Comparison of ENCODE assay signal across 8 mouse cellular contexts in the genomic region with DNA sequence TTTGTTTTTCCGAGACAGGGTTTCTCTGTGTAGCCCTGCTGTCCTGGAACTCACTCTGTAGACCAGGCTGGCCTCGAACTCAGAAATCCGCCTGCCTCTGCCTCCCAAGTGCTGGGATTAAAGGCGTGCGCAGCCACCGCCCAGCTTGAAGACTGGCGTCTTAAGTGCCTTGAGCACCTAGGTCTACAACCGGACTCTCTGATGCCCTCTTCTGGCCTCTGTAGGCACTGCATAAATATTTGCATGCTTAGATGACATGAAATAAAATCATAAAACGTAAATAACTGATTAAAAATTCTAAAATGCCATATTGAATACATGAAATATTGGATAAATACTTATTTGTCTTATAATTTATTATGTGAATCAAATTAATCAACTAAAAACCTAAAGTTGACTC. TPM values are rescaled to one million over a fixed set of nuclear protein-coding genes. Genes with fewer than 3 reads are reported as not detected.
DNase-seq lines count a peak whose midpoint lies in the region; ATAC-seq and TF ChIP-seq lines count a peak whose summit lies in the region.
"Not testable (repeated sequence)": the region's sequence is repeated elsewhere in the genome, so short reads cannot be mapped to it uniquely, and the experiment has no call there.

No protein-coding gene starts in this region.

- DNase-seq in CD4-positive helper T cell, adult 2 months (ENCODE audit: low read depth, low spot score): peak; percentile 63
- peak; percentile 75 for DNase-seq in adrenal gland, postnatal 10 days
- peak; percentile 71 for DNase-seq in kidney, adult 9 months
- DNase-seq in liver, embryonic 14.5 days (ENCODE audit: low read depth in 3 of 3, low spot score in 3 of 3): peak; percentile 44 to 50 (median 50)
- DNase-seq in neural tube, embryonic 11.5 days (ENCODE audit: low spot score): peak; percentile 26
- DNase-seq in testis, postnatal 10 days (ENCODE audit: low spot score): peak; percentile 76

- not testable (repeated sequence) for H3K9me3 ChIP-seq in liver, embryonic 14.5 days (ENCODE audit: control insufficient read depth, low read length); neural tube, embryonic 11.5 days (ENCODE audit: control insufficient read depth, low read length)

- not testable (repeated sequence) for H3K27ac ChIP-seq in cortical plate, adult 2 months (ENCODE audit: insufficient read depth, low read length); liver, embryonic 14.5 days; neural tube, embryonic 11.5 days (ENCODE audit: low read depth, low read length)

- 48% methylated on average over 9 of the region's 9 CpGs for WGBS in liver, embryonic 14.5 days (ENCODE audit: insufficient replicate concordance)
- 73% methylated on average over 9 of the region's 9 CpGs for WGBS in neural tube, embryonic 11.5 days

- not testable (repeated sequence) for H3K4me2 ChIP-seq in liver, embryonic 14.5 days (ENCODE audit: low read depth); neural tube, embryonic 11.5 days (ENCODE audit: low read depth)

- peak; percentile 51 for TF ChIP-seq CTCF in cortical plate, adult 2 months (IDR thresholded peaks at IDR 0.05; ENCODE audit: extremely low read depth, insufficient read depth, low read length)
- peak; percentile 80 for TF ChIP-seq CTCF in liver, embryonic 14.5 days (IDR thresholded peaks at IDR 0.05; ENCODE audit: low read depth)

- H3K9ac ChIP-seq in liver, embryonic 14.5 days (replicated peaks); neural tube, embryonic 11.5 days (ENCODE audit: low read length): not testable (repeated sequence)

- ATAC-seq in granulocyte monocyte progenitor cell, adult 5-6 weeks (replicated peaks; ENCODE audit: poor library complexity, severe bottlenecking): peak; percentile 80
- peak; percentile 49; the same call in 1 of the 2 replicates for ATAC-seq in liver, embryonic 14.5 days (ENCODE audit: insufficient read depth)
- not testable (repeated sequence) for ATAC-seq in neural tube, embryonic 11.5 days (ENCODE audit: insufficient read depth, low FRiP score, low TSS enrichment)

- TF ChIP-seq POLR2A in cortical plate, adult 2 months (IDR thresholded peaks at IDR 0.05; ENCODE audit: extremely low read depth, insufficient read depth, low read length): not testable (repeated sequence)

- TF ChIP-seq EP300 in liver, embryonic 14.5 days (IDR thresholded peaks at IDR 0.05; ENCODE audit: low read depth): not testable (repeated sequence)

- not testable (repeated sequence) for H3K4me1 ChIP-seq in cortical plate, adult 2 months (ENCODE audit: control insufficient read depth, insufficient read depth, low read length); liver, embryonic 14.5 days (replicated peaks; ENCODE audit: control insufficient read depth in 2 of 2, insufficient read depth in 2 of 2, low read length in 1 of 2); neural tube, embryonic 11.5 days (ENCODE audit: control insufficient read depth, insufficient read depth, low read length)

- not testable (repeated sequence) for H3K4me3 ChIP-seq in cortical plate, adult 2 months (ENCODE audit: insufficient read depth, low read length); liver, embryonic 14.5 days (ENCODE audit: insufficient read depth in 1 of 2, low read depth in 2 of 2, low read length in 2 of 2); neural tube, embryonic 11.5 days (ENCODE audit: low read depth, low read length)

- peaks cover 90% of the 10 kb centered on the region for H3K36me3 ChIP-seq in liver, embryonic 14.5 days (replicated peaks; ENCODE audit: control insufficient read depth, insufficient read depth, low read depth)
- peaks cover 17% of the 10 kb centered on the region for H3K36me3 ChIP-seq in neural tube, embryonic 11.5 days (ENCODE audit: control insufficient read depth, insufficient read depth, low read length)

- not testable (repeated sequence) for H3K27me3 ChIP-seq in liver, embryonic 14.5 days (ENCODE audit: control insufficient read depth, insufficient read depth, low read length); neural tube, embryonic 11.5 days (ENCODE audit: control insufficient read depth, insufficient read depth, low read length)

RNA-seq across cellular contexts. Expression of a gene that starts 26.7 kb away (rescaled TPM):
- total RNA-seq in adrenal gland, postnatal 10 days (2021): 100 to 1,000 TPM; 351 to 364 TPM
- 425 and 453 TPM in 2 replicates for polyA plus RNA-seq in cortical plate, adult 2 months (2012; rRNA removed)
- 251 and 283 TPM in 2 replicates for total RNA-seq in granulocyte monocyte progenitor cell, adult 5-6 weeks (2014; fragmentation: Nextera tagmentation)
- total RNA-seq in granulocyte monocyte progenitor cell, adult 5-6 weeks (2017): 269 and 301 TPM in 2 replicates
- 112 and 137 TPM in 2 replicates for polyA plus RNA-seq in liver, embryonic 14.5 days (2012; rRNA removed)
- polyA plus RNA-seq in liver, embryonic 14.5 days (2014; fragmentation: Nextera tagmentation; extraction: Ambion mirVana): 178 and 198 TPM in 2 replicates
- 258 and 279 TPM in 2 replicates for polyA plus RNA-seq in neural tube, embryonic 11.5 days (2014; fragmentation: Nextera tagmentation; extraction: Ambion mirVana)

RNA-seq across cellular contexts. Expression of a gene that starts 26.8 kb away (rescaled TPM):
- total RNA-seq in adrenal gland, postnatal 10 days (2021): 100 to 1,000 TPM in 1 of 2 experiments, 10 to 100 TPM in 1; 85.9 to 107 TPM
- 45.5 and 46.9 TPM in 2 replicates for polyA plus RNA-seq in cortical plate, adult 2 months (2012; rRNA removed)
- total RNA-seq in granulocyte monocyte progenitor cell, adult 5-6 weeks (2014; fragmentation: Nextera tagmentation): 69.2 and 91.5 TPM in 2 replicates
- 76.6 and 97.6 TPM in 2 replicates for total RNA-seq in granulocyte monocyte progenitor cell, adult 5-6 weeks (2017)
- polyA plus RNA-seq in liver, embryonic 14.5 days (2012; rRNA removed): 38.9 and 48.5 TPM in 2 replicates
- polyA plus RNA-seq in liver, embryonic 14.5 days (2014; fragmentation: Nextera tagmentation; extraction: Ambion mirVana): 68.8 and 83.0 TPM in 2 replicates
- polyA plus RNA-seq in neural tube, embryonic 11.5 days (2014; fragmentation: Nextera tagmentation; extraction: Ambion mirVana): 90.2 and 99.5 TPM in 2 replicates

RNA-seq across cellular contexts. Expression of a gene that starts 27.0 kb away (rescaled TPM):
- total RNA-seq in adrenal gland, postnatal 10 days (2021): 10 to 100 TPM; 17.9 to 21.0 TPM
- polyA plus RNA-seq in cortical plate, adult 2 months (2012; rRNA removed): 32.8 and 36.1 TPM in 2 replicates
- 26.4 and 28.0 TPM in 2 replicates for total RNA-seq in granulocyte monocyte progenitor cell, adult 5-6 weeks (2014; fragmentation: Nextera tagmentation)
- total RNA-seq in granulocyte monocyte progenitor cell, adult 5-6 weeks (2017): 17.1 and 20.2 TPM in 2 replicates
- 9.9 and 10.9 TPM in 2 replicates for polyA plus RNA-seq in liver, embryonic 14.5 days (2012; rRNA removed)
- 12.3 and 13.2 TPM in 2 replicates for polyA plus RNA-seq in liver, embryonic 14.5 days (2014; fragmentation: Nextera tagmentation; extraction: Ambion mirVana)
- polyA plus RNA-seq in neural tube, embryonic 11.5 days (2014; fragmentation: Nextera tagmentation; extraction: Ambion mirVana): 52.9 and 53.4 TPM in 2 replicates

Comparison
In these comparisons a context has a peak if more than half of its experiments do, and no peak if none do; other contexts are left out.
1. DNase-seq: peak in every context shown above with its lines; median percentile 76 in testis, postnatal 10 days; 75 in adrenal gland, postnatal 10 days; 71 in kidney, adult 9 months; 63 in CD4-positive helper T cell, adult 2 months; 50 in liver, embryonic 14.5 days; 26 in neural tube, embryonic 11.5 days.